Mouse (Mus musculus): Measurements from ENCODE around the gene Aak1.

Aak1 gene

GRCm38 (mm10) chr6:86959006-86959405, 109.7 kb downstream of the Aak1 start:
- no peak for DNase-seq (ENCODE audit: low spot score in 2 of 2)

- no peak for DNase-seq (ENCODE audit: low spot score in 2 of 2)
Observed at GRCm38 (mm10) chr6:86963987-86964685, 114.8 kb downstream of the Aak1 start.

- no peak for DNase-seq (ENCODE audit: low spot score in 2 of 2)
Observed at GRCm38 (mm10) chr6:86967166-86967565, 117.8 kb downstream of the Aak1 start.

GRCm38 (mm10) chr6:86973956-86974355, 124.6 kb downstream of the Aak1 start:
- no peak for DNase-seq (ENCODE audit: low spot score in 2 of 2)

- DNase-seq (ENCODE audit: low spot score in 2 of 2): no peak
Observed at GRCm38 (mm10) chr6:86978156-86978908, 129.0 kb downstream of the Aak1 start.

GRCm38 (mm10) chr6:86978909-86979265, 129.6 kb downstream of the Aak1 start:
- DNase-seq (ENCODE audit: low spot score in 2 of 2): no peak

- DNase-seq (ENCODE audit: low spot score in 2 of 2): no peak
Observed at GRCm38 (mm10) chr6:86981206-86981605, 131.9 kb downstream of the Aak1 start.

- no peak for DNase-seq (ENCODE audit: low spot score in 2 of 2)
Observed at GRCm38 (mm10) chr6:86985314-86986106, 136.2 kb downstream of the Aak1 start.

GRCm38 (mm10) chr6:86989576-86989975, 140.3 kb downstream of the Aak1 start:
- no peak for DNase-seq (ENCODE audit: low spot score in 2 of 2)

GRCm38 (mm10) chr6:86991041-86991440, 141.7 kb downstream of the Aak1 start:
- DNase-seq (ENCODE audit: low spot score in 2 of 2): no peak

GRCm38 (mm10) chr6:86992349-86992748, 143.0 kb downstream of the Aak1 start:
- no peak for DNase-seq (ENCODE audit: low spot score in 2 of 2)

- DNase-seq (ENCODE audit: low spot score in 2 of 2): no peak
Observed at GRCm38 (mm10) chr6:86994254-86994653, 144.9 kb downstream of the Aak1 start.

- DNase-seq (ENCODE audit: low spot score in 2 of 2): no peak
Observed at GRCm38 (mm10) chr6:86996629-86997307, 147.5 kb downstream of the Aak1 start.

GRCm38 (mm10) chr6:86997360-86997759, 148.0 kb downstream of the Aak1 start:
- no peak for DNase-seq (ENCODE audit: low spot score in 2 of 2)

- DNase-seq (ENCODE audit: low spot score in 2 of 2): no peak
Observed at GRCm38 (mm10) chr6:87001995-87002394, 152.7 kb downstream of the Aak1 start.

- DNase-seq (ENCODE audit: low spot score in 2 of 2): peak; percentile 61 to 83
Observed at GRCm38 (mm10) chr6:87002521-87003055, 153.3 kb downstream of the Aak1 start.

- DNase-seq (ENCODE audit: low spot score in 2 of 2): no peak
Observed at GRCm38 (mm10) chr6:87004099-87004498, 154.8 kb downstream of the Aak1 start.

- no peak for DNase-seq (ENCODE audit: low spot score in 2 of 2)
Observed at GRCm38 (mm10) chr6:87005577-87005976, 156.3 kb downstream of the Aak1 start.

GRCm38 (mm10) chr6:87008887-87009286, 159.6 kb downstream of the Aak1 start, which contains the start of gene Nfu1:
TSS of gene Nfu1 (plus strand) at chr6:87009236.
- DNase-seq (ENCODE audit: low spot score in 2 of 2): no peak

GRCm38 (mm10) chr6:87009692-87010328, 160.5 kb downstream of the Aak1 start:
- peak; percentile 91 to 94 for DNase-seq (ENCODE audit: low spot score in 2 of 2)

- DNase-seq (ENCODE audit: low spot score in 2 of 2): peak in 1 of 2 experiments; percentile 27
Observed at GRCm38 (mm10) chr6:87016916-87017315, 167.6 kb downstream of the Aak1 start.

Measured in spleen, postnatal 14 days (tissue).